ENCODE assay signal across 9 mouse cellular contexts in the genomic region with DNA sequence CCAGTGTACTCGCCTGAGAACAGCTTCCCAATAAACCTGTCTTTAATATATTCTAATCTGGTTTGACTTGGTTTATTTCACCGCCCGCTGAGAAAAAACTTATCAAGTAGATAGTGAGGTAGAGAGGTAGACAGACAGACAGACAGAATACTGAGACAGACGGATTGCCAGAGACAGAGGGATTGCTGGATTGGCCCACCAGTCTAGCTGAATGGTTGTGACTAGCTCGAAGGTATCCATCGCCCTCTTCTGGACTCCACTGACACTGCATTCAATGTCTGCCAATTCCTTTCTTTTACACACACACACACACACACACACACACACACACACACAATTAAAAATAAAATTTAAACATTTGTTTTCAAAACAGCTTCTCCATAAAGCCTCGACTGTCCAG. TPM values are rescaled to one million over a fixed set of nuclear protein-coding genes. Genes with fewer than 3 reads are reported as not detected.
A peak's percentile ranks its signal among the peaks of the same experiment; 100 is the strongest.
DNase-seq lines count a peak whose midpoint lies in the region; TF ChIP-seq lines count a peak whose summit lies in the region.
"Had no signal": no experiment of that assay in that cellular context is flagged by ENCODE, and none has a peak within 500 bp of the region (broad histone marks: within the 10 kb centered on the region; RNA-seq: fewer than 3 reads in every experiment).

No protein-coding gene starts in this region.

- WGBS in heart, adult 2 months: 28% methylated on average over 7 of the region's 7 CpGs

- DNase-seq in heart, adult 2 months: peak; percentile 27 to 45
- DNase-seq in heart, adult 9 months (ENCODE audit: low spot score in 2 of 2): no peak
- DNase-seq in B cell, adult 2 months: peak; percentile 60 to 66
- DNase-seq in T-cell, adult 2 months (ENCODE audit: low spot score): peak; percentile 28
- peak; percentile 22 to 52 for DNase-seq in frontal cortex, postnatal 25 days (ENCODE audit: low spot score in 2 of 2)
- peak; percentile 69 to 75 for DNase-seq in layer of hippocampus, postnatal 10 days (ENCODE audit: low spot score in 2 of 2)
- peak; percentile 53 for DNase-seq in mesoderm, embryonic 11.5 days (ENCODE audit: low read depth, low spot score)
- peak; percentile 25 for DNase-seq in yolk sac, embryonic 10.5 days (ENCODE audit: low spot score)

- peak; percentile 57 for TF ChIP-seq CTCF in heart, adult 2 months (IDR thresholded peaks at IDR 0.05)

- H3K79me2 ChIP-seq in heart, adult 2 months (replicated peaks; ENCODE audit: control insufficient read depth, insufficient read depth, low read length): no peaks in the 10 kb centered on the region

- no peak overlapping the region for H3K4me3 ChIP-seq in heart, adult 2 months
- H3K4me3 ChIP-seq: megakaryocyte, embryonic 14.5 days had no signal

- H3K36me3 ChIP-seq in heart, adult 2 months (ENCODE audit: control insufficient read depth, insufficient read depth, low read length): no peaks in the 10 kb centered on the region

- H3K4me1 ChIP-seq in heart, adult 2 months (ENCODE audit: control insufficient read depth, insufficient read depth, low read length): no peaks in the 10 kb centered on the region

- TF ChIP-seq POLR2A in heart, adult 2 months (IDR thresholded peaks at IDR 0.05; ENCODE audit: insufficient read depth, low read depth, low read length): no peak

- intact Hi-C loops in heart, adult 2 months (cut with DNase I): loop anchor here (2.0 kb wide), 1 partner anchor 134 kb away; no protein-coding TSS in a partner anchor

- TF ChIP-seq EP300 in heart, adult 2 months (IDR thresholded peaks at IDR 0.05; ENCODE audit: insufficient read depth, low read depth, low read length): 0 out of 2 replicates have a peak, but pooled peaks have one; percentile 16

- no peak overlapping the region for H3K9ac ChIP-seq in heart, adult 2 months (ENCODE audit: low read depth, low read length)

- no peak overlapping the region for H3K27ac ChIP-seq in heart, adult 2 months

- H3K27me3 ChIP-seq in heart, adult 2 months (ENCODE audit: control insufficient read depth, insufficient read depth, low read length): no peaks in the 10 kb centered on the region

RNA-seq across cellular contexts. Expression of gene Tipin, which starts 8.8 kb away (rescaled TPM):
- 1 to 10 TPM; 9.2 to 9.3 TPM for total RNA-seq in heart, adult 2 months (2021)
- 3.8 and 7.2 TPM in 2 replicates for polyA plus RNA-seq in heart, adult 2 months (2012; rRNA removed)
- 10 to 100 TPM; 19.6 to 22.3 TPM for total RNA-seq in layer of hippocampus, postnatal 10 days (2021)

RNA-seq across cellular contexts. Expression of gene Map2k1, which starts 19.2 kb away (rescaled TPM):
- total RNA-seq in heart, adult 2 months (2021): 10 to 100 TPM; 47.2 to 47.5 TPM
- 30.0 and 43.3 TPM in 2 replicates for polyA plus RNA-seq in heart, adult 2 months (2012; rRNA removed)
- 100 to 1,000 TPM; 126 to 129 TPM for total RNA-seq in layer of hippocampus, postnatal 10 days (2021)

RNA-seq across cellular contexts. Expression of gene Uchl4, which starts 37.6 kb away (rescaled TPM):
- 1 to 10 TPM; 2.3 to 2.4 TPM for total RNA-seq in heart, adult 2 months (2021)
- 0.21 and 0.44 TPM in 2 replicates for polyA plus RNA-seq in heart, adult 2 months (2012; rRNA removed)
- 1 to 10 TPM; 4.0 to 5.8 TPM for total RNA-seq in layer of hippocampus, postnatal 10 days (2021)

Comparison
In these comparisons a context has a peak if more than half of its experiments do, and no peak if none do; other contexts are left out.
1. DNase-seq: peak in heart, adult 2 months (2 of 2), B cell, adult 2 months (2 of 2), T-cell, adult 2 months (single experiment), frontal cortex, postnatal 25 days (2 of 2), layer of hippocampus, postnatal 10 days (2 of 2), mesoderm, embryonic 11.5 days (single experiment) and yolk sac, embryonic 10.5 days (single experiment); none in heart, adult 9 months (0 of 2).